Mouse (Mus musculus) urinary bladder, postnatal 25 days (tissue): Measurements from ENCODE around the gene Tpt1.
A peak's percentile ranks its signal among the peaks of the same experiment; 100 is the strongest.
"Not testable (repeated sequence)": the region's sequence is repeated elsewhere in the genome, so short reads cannot be mapped to it uniquely, and the experiment has no call there.

Experiments used
- DNase-seq: peaks from one replicate; pipeline ENCODE4 v3.0.0; 2022; ENCODE audit warnings: low spot score

The Tpt1 gene

DNA sequence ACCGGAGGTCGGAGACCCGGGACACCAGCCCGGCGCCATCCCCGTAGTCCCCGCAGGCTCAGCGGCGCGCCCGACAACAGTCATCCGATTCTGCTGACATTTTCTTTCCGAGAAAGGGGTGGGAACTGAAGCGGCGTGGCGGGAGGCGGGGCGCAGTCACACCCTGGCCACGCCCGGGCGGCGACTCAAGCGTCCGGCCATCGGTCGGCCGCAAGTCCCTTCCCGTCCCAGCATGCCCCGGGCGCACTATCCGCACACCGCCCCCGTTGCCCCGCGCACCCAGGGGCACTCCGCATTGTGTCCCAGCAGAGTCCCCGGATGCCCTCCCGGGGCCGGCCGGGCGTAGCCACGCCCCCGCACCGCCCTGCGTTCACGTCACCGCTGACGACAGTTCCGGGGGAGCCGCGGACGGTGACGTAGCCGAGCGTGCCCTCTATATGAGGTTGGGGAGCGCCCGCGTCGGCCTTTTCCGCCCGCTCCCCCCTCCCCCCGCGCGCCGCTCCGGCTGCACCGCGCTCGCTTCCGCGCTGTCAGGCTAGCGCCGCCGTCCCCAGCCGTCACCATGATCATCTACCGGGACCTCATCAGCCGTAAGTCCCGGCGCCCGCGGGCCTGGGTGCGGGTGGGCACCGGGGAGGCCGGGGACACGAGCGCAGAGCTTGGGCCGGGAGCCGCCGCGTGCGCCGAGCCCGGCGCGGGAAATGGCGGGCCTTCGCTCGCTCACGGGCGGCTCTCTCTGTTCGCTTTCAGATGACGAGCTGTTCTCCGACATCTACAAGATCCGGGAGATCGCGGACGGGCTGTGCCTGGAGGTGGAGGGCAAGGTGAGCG is at the start of gene Tpt1:
Gene Tpt1 (plus strand): TSS at position 227 of the 831 bp plus-strand sequence.
- DNase-seq = peak; percentile 100

DNA sequence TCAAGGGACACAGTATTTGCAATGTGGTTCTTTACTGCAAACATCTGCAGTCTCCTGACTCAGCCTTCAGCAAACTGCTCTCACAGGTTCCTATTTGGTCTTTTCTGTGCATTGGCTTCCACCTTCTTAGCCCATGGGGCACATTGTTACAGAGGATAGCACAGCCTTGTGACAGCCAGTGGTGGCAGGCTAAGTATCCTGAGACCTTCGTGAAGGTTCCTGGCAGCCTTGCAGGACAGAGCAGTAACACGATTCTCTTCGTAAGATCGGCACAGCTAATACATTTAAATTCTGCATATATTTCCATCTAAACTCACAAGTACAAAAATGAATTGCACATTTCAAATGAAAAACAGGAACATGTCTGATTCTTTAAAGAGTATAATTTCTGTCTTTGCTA is 49.0 kb upstream of the Tpt1 start:
- no peak for DNase-seq

DNA sequence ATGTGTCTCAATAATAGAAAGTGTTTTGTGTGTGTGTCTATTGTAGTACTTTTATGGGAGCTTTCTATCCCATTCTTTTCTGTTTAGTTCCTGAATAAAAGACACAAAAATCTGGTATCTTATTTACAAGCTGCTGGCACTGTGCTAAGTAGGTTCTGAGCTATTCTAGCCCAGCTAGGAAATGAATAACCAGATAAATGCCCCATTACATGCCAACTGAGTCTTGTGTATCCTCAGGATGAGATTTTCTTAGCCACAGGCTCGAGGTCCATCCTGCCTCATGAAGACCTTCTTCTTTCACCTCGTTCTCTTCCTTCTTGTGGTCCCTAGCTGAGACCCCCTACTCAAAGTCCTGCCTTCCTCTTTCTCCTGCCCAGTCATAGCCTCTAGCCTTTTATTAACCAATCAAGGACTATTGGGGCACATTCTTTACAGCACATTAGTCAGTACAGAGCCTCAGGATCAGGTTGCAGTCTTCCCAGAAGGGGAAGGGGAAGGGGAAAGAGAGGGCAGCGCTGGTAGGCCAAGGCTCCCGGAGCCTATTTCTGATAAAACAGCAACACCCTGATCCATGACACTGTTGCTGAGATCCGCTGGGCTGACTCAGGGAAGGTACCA is 47.0 kb upstream of the Tpt1 start:
- DNase-seq = no peak

DNA sequence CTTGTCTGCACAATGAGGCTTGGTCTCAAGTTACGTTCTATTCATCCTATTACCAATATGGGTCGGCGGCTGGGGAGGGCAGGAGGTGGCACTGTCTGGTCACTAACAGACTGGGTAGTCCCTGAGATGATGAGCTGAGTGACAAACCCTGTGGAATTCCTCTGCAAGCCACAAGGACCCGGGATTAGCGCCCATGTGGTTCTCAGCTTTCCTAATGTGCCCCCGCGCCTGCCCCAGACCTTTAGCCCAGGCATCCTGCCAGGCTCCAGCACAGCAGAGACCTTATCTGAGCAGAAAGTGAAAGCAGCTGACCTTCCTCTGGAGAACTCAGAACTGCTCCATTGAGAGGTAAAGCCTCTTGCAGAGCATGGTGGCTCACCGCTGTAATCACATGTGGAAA is 37.1 kb upstream of the Tpt1 start:
- DNase-seq = no peak

DNA sequence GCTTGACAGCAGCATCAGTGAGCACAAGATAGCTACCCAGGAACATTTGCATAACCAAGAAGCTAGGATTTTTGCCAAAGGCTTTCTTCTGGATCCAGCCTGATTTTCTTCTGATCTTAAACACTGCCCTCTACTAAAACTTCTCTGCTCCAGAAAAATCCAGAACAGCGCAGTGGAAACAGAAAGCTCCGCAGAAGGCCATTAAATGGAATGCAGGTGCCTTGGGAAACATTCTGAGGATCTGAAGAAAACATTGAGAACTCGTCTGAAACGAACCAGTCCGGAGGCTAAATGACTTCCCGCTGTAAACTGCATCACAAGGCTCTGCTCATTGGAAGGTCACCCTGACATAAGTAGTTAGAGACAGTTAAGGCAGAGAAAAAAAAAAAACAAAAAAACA is 35.0 kb upstream of the Tpt1 start:
- DNase-seq = no peak

DNA sequence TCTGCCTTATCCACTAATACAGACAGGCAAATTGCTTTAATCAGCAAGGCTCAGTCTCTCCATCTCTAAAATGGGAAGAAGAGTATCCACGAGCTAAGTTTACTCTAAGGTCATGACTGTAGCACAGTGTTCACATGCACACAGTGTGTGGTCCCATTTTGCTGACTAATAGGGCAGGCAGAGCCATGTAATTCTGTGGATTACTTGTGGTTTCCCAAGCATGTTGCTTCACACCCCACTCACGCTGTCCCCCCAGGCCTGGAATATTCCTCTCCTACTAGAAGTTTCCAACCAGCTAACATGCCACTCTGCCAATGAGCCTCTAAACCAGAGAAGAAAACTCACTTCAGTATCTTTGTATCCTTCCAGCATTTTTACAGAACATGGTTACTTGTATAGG is 26.4 kb upstream of the Tpt1 start:
- no peak for DNase-seq

DNA sequence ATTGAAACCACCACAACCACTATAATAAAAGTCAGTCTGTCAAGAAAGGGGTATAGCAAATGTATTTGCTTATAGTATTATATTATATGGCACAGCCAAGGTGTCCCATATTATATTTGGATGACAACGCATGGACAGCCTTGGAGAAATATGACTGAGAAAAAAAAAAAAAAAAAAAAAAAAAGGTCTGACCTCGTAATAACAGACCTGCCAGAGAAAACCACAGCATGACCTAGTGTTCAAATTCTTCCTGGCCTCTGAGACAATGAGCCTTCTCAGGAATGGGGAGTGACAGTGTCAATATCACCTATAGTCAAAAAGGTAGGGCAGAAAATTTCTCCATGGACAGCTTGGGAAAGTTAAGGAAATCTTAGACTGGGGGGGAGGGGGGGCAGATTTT is 25.6 kb upstream of the Tpt1 start:
- no peak for DNase-seq

DNA sequence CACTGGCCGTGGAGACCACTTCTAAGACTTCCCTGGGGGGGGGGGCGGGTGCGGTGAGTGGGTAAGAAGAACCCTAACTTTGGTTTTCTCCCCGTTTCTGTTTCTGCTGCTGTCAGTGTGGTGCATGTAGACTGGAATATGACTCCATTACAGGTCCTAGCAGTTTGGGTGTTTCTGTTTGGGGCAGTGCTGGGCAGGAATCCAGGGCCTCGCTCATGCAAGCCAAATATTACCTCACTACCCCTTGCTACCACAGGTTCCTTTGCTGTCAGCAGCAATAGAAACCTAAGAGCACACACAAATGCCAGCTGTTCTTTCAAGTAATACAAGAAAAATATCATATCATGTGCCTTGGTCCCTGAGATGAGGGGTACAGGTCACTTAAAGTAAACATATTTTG is 24.9 kb upstream of the Tpt1 start:
- DNase-seq = no peak

DNA sequence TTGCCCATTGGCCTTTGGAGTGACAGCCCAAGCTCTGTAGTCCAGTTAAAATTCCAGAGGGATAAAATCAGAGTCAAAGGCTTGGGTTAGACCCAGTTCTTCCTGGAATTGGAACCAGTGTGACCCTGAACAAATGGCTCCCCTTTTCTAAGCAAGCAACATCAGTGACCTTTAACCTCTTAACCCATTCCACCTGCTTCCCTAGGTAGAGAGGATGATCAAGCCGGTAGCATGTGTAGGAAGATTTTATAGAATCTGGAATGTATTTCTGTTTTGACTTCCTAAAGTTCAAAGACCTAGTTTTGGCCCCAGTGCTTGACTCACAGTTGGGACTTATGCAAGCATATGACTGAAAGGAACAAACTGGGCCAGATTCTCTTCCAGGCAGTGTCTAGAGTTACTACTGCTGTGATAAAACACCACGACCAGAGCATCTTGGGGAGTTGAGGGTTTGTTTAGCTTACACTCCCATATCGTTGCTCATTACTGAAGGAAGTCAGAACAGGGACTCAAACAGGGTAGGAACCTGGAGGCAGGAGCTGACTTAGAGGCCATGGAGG is 18.0 kb upstream of the Tpt1 start:
- DNase-seq = no peak

DNA sequence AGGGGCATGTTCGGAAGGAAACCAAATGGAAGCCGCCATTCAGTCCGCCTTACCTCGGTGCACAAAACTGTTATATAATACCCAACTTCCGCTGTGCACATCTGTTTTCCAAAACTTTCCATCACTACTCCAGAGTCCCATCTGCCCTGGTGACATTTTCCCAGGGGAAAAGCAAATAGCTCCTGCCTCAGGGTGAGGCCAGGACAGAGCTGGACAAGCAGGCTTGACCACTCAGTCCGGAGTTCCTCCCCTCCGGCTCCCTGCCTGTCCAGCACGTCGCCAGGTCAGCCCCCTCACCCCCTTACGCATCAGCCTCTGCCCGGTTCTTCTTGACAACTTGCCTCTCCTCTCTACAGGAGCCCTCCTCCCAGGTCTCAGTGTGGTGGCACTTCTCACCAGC is 16.7 kb upstream of the Tpt1 start:
- DNase-seq = no peak

DNA sequence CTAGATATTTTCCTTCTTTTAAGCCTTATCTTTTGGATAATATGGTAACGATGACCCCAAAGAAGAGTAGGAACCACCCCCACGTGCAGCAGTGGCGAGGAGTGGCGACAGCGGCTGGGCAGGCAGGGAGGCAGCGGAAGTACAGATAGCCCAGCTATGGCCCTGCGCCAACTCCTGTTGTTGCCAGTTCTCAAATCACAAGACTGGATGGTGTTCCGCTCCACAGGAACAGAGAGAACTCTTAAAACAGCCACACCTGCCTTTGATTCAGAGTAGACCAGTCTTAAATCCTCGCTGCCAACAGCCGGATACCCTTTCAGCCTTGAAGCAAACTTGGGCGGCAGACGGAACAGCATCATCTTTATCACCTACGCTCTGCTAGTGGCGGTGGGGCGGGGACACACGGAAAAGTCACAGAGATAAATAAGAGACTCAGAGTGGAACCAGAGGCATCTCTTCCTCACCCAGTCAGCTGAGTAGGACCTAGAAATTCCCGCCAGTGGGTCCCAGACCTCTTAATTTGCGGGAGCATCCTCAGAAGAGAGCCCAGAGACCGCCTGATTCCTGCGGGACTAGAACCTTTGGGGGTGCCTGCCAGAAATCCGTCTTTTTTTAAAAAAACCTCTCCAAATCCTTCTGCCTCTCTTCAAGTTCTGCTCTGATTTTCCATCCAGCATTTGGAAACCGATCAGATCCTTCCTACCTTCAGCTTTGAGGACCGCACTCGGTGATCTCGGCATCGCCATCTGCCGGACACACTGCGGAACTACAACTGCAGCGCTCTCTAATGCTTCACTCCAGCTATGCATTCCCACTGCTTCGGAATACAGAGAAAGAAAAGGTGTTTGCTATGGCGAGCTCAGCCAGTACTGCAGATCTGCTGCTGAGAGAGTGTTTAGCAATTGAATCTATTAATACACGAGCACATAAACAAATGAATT is 15.8 kb upstream of the Tpt1 start:
- DNase-seq = peak; percentile 87

DNA sequence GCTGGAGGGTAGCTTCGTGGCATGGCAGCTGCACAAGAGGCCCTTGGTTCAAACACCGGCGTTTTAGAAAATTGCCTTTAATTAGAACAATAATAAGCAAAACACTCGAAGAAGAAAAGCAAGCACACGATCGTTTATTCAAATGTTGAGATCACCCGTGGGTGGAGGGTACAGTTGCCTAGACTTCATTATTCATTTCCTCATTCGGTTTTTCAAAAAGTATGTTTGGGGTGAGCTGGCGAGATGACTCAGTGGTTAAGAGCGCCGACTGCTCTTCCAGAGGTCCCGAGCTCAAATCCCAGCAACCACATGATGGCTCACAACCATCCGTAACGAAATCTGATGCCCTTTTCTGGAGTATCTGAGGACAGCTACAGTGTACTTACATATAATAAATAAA is 15.1 kb upstream of the Tpt1 start:
- DNase-seq = not testable (repeated sequence)

DNA sequence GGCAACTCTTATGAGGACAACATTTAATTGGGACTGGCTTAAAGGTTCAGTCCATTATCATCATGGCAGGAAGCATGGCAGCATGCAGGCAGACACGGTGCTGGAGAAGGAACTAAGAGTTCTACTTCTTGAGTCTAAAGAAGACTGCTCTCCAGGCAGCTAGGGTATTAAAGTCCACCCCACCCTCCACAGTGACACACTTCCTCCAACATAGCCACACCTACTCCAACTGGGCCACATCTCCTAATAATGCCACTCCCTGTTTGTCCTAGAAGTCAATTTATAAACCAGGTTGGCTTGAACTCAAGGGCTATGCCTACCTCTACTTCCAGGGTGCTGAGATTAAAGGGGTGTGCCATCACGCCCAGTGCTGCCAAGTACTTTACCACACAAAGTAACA is 12.9 kb upstream of the Tpt1 start:
- no peak for DNase-seq

DNA sequence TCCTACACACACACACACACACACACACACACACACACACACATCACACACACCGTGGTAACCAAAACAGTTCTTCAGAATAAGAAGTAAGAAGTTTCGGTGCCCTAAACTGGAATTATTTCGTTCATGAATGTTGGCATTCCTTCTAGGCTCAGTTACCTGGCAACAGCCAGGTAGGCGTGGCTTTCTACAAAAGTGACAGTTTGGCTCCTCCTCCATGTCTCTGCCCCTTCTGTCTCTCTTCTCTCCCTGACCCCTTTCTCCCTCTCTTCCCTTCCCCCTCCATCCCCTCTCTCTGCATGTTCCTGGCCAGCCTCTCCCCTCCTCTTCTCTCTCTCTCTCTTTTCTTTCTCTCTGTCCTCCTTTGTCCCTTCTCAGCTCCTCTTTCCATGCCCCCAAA is 11.9 kb upstream of the Tpt1 start:
- no peak for DNase-seq

DNA sequence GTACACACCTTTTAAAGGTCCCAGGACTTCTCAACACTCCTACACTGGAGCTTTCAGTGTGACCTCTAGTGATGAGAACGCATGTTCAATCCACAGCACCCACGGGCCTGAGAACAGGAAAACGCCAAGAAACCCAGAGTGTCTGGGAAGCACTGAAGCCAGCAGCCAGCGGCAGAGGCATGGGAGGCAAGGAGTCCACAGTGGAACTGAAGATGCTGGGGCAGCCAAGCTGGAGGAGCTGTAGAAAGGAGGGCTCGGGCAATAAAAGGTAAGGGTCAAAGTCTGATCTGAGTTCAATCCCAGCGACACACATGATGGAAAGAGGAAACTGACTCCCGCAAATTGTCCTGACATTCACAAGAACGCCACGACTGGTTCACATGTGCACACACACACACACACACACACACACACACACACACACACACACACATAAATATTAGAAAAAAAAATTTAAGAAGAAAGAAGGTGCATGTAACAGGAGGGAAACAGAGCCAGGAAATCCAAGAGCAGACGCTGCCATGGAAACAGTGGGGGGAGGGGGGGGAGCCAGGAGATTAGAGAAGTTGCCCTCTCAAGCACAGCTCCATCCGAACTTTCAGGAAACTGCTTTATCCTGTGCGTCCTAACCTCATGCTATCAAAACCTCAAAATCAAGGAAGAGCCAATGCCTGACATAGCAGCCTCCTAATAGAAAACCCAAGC is 11.2 kb upstream of the Tpt1 start:
- DNase-seq = no peak

DNA sequence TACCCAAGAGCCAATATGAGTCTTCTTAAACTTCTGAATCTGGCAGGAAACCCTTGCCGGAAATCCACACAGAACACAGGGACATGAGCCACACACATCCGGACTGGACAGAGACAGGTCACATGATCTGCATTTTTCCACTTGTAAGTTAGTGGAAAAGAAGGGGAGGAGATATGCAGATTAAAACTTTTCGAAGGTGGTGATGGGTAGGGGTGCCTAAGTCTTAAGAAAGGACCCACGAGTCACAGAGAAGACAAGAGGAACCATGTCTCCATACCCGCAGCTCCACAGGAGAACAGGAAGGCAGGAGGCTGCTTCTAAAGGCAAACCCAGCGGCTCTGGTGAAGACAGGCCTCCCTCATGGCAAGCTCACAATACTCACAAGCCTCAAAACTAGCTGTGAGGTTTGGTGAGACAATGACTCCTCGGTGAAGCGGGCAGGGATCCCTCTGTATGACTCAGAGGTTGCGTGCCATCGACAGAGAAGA is 10.6 kb upstream of the Tpt1 start:
- DNase-seq = peak; percentile 43

DNA sequence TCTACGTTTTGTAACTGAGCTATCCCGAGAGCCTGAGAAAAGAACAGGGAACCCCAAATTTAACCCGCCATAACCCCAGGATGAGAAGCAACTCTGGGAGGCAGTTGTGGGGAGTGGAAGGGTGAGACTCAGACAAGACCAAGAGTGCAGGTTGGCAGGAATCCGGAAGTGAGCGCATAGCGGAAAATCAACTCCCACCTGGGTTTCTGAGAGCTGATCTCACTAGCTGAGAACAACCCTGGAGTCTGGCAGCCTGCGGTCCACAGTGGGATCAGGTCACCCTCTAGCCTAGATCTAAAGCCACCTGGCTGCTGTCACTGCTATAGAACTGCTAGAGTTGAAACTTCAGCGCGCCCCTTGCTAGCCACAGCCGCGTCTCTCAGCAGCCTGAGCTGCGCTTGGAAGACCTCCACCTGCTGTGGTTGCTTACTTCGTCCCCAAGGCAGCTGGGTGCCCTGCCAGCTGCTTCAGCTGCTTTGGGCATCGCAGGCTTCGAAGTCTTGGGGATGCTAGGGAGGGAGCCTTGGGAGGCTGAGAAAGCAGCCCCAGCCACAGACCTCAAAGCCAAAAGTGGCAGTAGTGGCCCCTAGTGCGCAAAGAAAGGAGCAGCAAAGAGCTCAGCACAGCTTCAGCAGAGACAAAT is 10.0 kb upstream of the Tpt1 start:
- peak; percentile 59 for DNase-seq

DNA sequence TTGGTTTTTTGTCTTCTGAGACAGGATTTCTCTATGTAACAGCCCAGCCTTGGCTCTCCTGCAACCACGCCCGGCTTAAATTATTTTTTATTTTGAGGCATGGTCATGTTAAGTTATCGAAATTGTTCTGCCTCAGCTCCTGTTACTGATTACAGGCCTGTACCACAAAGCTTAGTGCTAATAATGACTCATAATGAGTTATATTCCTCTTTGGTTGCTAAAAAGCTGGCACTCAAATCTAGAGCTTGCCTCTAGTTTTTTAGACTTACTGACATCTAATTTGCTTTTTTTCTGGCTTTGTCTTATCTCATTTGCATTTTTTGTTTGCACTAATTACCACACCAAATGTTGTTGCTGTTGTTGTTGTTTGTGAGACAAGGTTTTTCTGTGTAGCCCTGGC is 8.3 kb upstream of the Tpt1 start:
- no peak for DNase-seq

DNA sequence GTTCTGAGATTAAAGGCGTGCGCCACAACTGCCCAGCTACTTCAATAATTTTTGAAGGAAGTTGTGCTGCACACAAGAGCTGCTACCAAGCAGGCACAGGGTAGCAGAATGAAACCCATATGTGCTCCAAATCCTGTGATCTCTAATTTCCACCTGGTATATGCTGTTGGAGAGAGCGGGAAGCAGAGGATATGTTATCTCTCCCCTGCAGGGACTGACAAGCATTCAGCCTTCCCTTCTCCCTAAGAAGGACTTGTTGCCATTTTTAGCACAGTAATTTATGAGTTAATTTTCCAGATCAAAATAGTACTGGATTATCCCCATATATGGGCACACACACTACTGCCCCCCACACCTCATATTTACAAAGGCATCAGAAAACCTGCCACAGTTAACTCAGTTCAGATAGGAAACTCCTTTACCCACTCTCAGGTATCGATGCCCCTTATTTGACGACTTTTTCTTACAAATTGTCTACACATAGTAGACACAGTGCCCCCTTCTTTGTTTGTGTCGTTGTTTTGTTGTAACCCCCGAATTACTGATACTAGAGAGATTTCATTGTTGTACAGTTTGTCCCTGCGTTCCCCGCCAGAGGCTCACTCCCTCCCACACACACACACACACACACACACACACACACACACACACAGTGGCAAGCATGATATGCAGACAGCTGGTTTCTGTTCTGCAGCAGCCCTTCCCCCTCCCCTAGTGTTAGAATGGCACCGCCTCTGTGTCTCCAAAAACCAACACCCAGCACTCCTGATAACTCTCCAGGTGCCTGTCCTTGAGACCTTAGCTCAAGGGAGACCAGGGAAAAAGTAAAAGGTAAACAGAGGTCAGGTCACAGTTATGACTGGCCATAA is 7.6 kb upstream of the Tpt1 start:
- no peak for DNase-seq

DNA sequence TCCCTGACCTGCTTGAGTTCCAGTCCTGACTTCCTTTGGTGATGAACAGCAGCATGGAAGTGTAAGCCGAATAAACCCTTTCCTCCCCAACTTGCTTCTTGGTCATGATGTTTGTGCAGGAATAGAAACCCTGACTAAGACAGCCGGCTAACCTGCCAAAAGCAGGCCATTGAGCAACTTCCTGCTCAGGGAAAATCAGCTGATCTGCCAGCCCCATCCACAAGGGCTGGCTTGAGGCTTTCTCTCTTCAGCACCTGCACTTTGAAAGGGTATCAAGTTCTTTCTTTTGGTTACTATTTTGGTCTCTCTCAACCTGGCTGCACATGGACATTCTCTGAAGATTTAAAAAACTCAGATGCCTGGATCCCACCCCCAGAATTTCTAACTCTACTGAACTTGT is 3.1 kb upstream of the Tpt1 start:
- DNase-seq = not testable (repeated sequence)
